Mouse (Mus musculus) spleen, adult 2 months (tissue): Measurements from ENCODE around the gene Hsd17b3.

Source experiments
- CTCF ChIP-seq: fragments of 200-500 bp; IDR thresholded peaks from 2 replicates; pipeline ENCODE4 v1.5.1; 2011; ENCODE audit warnings: mild to moderate bottlenecking, inconsistent platforms; ENCODE audit not compliant: insufficient read depth, insufficient read length, insufficient replicate concordance; ENCODE audit errors: extremely low read depth
- POLR2A ChIP-seq: fragments of 200-500 bp; IDR thresholded peaks from 2 replicates; pipeline ENCODE4 v1.6.1; 2011; ENCODE audit warnings: low read depth, low read length, inconsistent platforms

DNA sequence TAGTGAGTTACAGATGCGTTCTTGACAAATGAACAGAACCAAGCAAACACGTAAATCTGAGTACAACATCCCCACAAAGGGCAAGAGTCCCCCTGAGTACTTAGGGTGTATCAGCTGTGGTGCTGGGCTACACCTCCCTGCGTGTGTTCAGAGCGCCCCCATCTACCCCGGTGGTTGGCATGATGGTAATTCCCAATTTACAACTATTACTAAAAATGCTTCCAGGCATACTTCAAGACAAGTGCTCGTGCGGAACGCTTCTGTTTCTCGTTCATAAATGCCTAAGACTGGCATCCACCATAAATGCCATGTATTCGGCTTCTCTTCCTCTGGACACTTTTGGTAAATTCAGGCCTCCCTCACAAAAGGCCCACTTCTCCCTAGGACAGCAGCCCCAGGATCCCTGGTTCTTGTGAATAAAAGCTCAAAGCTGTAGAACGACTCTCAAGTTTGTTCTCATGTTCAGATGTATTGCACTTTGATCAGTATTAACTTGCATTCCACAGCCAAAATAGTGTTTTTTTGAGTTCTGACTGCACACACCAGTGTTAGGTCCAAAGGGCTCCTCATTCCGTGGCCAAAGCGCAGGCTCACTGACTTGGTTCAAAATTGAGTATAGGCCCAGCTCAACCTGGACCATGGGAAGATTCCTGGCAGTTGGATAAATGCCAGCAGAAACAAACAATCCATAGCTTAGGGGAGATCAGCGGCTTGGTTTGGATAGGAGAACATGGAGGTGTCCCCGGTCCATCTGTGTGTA, 40.8 kb upstream of the Hsd17b3 start:
- TF ChIP-seq CTCF (peak; percentile 19; the same call in 1 of the 2 replicates), POLR2A (no peak)
